Mouse (Mus musculus) limb, embryonic 14.5 days (tissue): Measurements from ENCODE around the gene Abcc6. TPM values are rescaled to one million over a fixed set of nuclear protein-coding genes. Genes with fewer than 3 reads are reported as not detected.
A peak's percentile ranks its signal among the peaks of the same experiment; 100 is the strongest.
"Not testable (repeated sequence)": the region's sequence is repeated elsewhere in the genome, so short reads cannot be mapped to it uniquely, and the experiment has no call there.

Experiments
- ATAC-seq: fragments of 200-750 bp; cut with Nextera tagmentation; 2 replicates; pipeline ENCODE4 v1.8.0; 2017; ENCODE audit warnings: low read depth, moderate number of reproducible peaks, moderate TSS enrichment; ENCODE audit not compliant: low FRiP score
- DNase-seq: peaks from one replicate; pipeline ENCODE4 v3.0.0-alpha.2; 2015; ENCODE audit warnings: low spot score
- H3K27ac ChIP-seq: fragments of 300-500 bp; sonication (generic); replicated peaks from 2 replicates; pipeline ENCODE4 v1.5.1; 2014; ENCODE audit warnings: low read depth, mild to moderate bottlenecking, low read length, moderate library complexity, mixed read lengths
- H3K27me3 ChIP-seq: fragments of 300-500 bp; sonication (generic); 2 replicates; pipeline ENCODE4 v1.6.1; 2014; ENCODE audit warnings: low read length, mixed read lengths; ENCODE audit not compliant: control insufficient read depth, insufficient read depth
- H3K36me3 ChIP-seq: fragments of 300-500 bp; sonication (generic); 2 replicates; pipeline ENCODE4 v1.6.1; 2014; ENCODE audit warnings: mild to moderate bottlenecking, low read length, moderate library complexity, mixed read lengths; ENCODE audit not compliant: control insufficient read depth, insufficient read depth
- H3K4me1 ChIP-seq: fragments of 300-500 bp; sonication (generic); 2 replicates; pipeline ENCODE4 v1.6.1; 2014; ENCODE audit warnings: antibody characterized with exemption, low read length, mixed read lengths; ENCODE audit not compliant: control insufficient read depth, insufficient read depth
- H3K4me2 ChIP-seq: fragments of 300-500 bp; sonication (generic); replicated peaks from 2 replicates; pipeline ENCODE4 v1.6.1; 2014; ENCODE audit warnings: low read depth, mild to moderate bottlenecking, low read length, moderate library complexity; ENCODE audit not compliant: severe bottlenecking
- H3K4me3 ChIP-seq: fragments of 300-500 bp; sonication (generic); replicated peaks from 2 replicates; pipeline ENCODE4 v1.5.1; 2014; ENCODE audit warnings: low read length
- H3K9ac ChIP-seq: fragments of 300-500 bp; sonication (generic); 2 replicates; pipeline ENCODE4 v1.6.1; 2014; ENCODE audit warnings: mild to moderate bottlenecking, low read depth, low read length, moderate library complexity; ENCODE audit not compliant: severe bottlenecking
- H3K9me3 ChIP-seq: fragments of 300-500 bp; sonication (generic); 2 replicates; pipeline ENCODE4 v1.6.1; 2016; ENCODE audit warnings: low read length; ENCODE audit not compliant: control insufficient read depth
- POLR2A ChIP-seq: fragments of 200-500 bp; IDR thresholded peaks from 2 replicates; pipeline ENCODE4 v1.8.0; 2012; ENCODE audit warnings: inconsistent platforms, mild to moderate bottlenecking, moderate library complexity, borderline replicate concordance; ENCODE audit not compliant: insufficient read depth, insufficient read length; ENCODE audit errors: extremely low read depth
- WGBS: fragments of 180-500 bp; shearing (Covaris S2); extraction: QIAGEN DNeasy Blood & Tissue Kit; methylation state at CpG from one replicate; pipeline ENCODE4 v1.1.7; 2014; 5-methylcytosine and 5-hydroxymethylcytosine counted together
- polyA plus RNA-seq, 2 experiments: library from polyadenylated mRNA; depleted of rRNA in 1 of 2; stranded (reverse) in 1 of 2; unstranded in 1 of 2; fragments of >200 nt; fragmentation: Nextera tagmentation in 1 of 2; extraction: Ambion mirVana in 1 of 2; gene quantifications; 2 replicates each; pipeline versions ENCODE4 v1.2.1 to v1.2.3; 2012 to 2014

Gene Abcc6
- polyA plus RNA-seq, 2 experiments, result 0.18 to 1.2 TPM

DNA sequence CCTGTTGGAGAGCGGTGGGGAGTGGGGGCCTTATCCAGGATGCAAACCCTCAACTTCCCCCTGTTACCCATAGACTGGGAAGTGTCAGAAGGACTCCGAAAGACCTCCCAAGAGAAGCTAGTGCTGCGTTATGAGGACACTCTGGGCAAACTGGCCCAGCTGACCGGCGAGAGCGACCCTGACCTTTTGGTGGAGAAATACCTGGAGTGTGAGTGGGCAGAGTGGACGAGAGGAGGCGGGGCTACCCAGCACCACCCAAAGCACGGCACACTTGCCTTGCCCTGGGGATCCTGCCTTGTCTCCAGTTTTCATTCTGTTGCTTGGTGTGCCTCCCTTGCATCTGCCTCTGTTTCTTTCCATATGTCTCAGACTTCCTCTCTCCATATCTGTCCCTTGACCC, 88.1 kb downstream of the Abcc6 start:
- H3K4me2 ChIP-seq, result no peak overlapping the region
- H3K9me3 ChIP-seq, result no peaks in the 10 kb centered on the region
- TF ChIP-seq POLR2A, result no peak
- H3K4me3 ChIP-seq, result no peak overlapping the region
- 84% methylated on average over 9 of the region's 9 CpGs for WGBS
- no peaks in the 10 kb centered on the region for H3K4me1 ChIP-seq
- no peak overlapping the region for H3K9ac ChIP-seq
- no peak overlapping the region for H3K27ac ChIP-seq
- H3K36me3 ChIP-seq, result no peaks in the 10 kb centered on the region
- DNase-seq, result no peak
- ATAC-seq, result no peak
- no peaks in the 10 kb centered on the region for H3K27me3 ChIP-seq

DNA sequence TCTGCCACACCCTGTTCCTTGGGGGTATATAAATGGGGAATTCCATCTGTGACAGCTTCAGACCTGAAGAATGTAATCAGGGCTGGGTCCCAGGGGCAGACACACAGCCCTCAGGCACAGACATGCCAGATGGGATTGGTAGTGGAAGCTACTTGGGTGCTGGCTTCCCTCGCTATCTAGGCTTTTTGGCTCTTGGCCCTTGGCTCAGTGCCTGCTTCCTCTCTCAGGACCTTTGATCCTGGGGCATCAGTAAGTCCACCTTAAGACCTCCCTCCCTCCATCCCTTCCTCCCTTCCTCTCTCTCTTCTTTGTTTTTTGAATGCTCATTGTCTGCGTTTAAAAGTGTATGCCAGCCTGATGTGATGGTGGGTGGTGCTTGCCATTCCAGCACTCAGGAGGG, 90.3 kb downstream of the Abcc6 start:
- 61% methylated on average over 2 of the region's 2 CpGs for WGBS
- H3K4me1 ChIP-seq, result no peaks in the 10 kb centered on the region
- no peaks in the 10 kb centered on the region for H3K9me3 ChIP-seq
- no peaks in the 10 kb centered on the region for H3K36me3 ChIP-seq
- ATAC-seq (no peak), DNase-seq (no peak)
- no peaks in the 10 kb centered on the region for H3K27me3 ChIP-seq
- no peak for TF ChIP-seq POLR2A
- no peak overlapping the region for H3K27ac ChIP-seq
- no peak overlapping the region for H3K4me3 ChIP-seq
- no peak overlapping the region for H3K4me2 ChIP-seq
- H3K9ac ChIP-seq, result no peak overlapping the region

DNA sequence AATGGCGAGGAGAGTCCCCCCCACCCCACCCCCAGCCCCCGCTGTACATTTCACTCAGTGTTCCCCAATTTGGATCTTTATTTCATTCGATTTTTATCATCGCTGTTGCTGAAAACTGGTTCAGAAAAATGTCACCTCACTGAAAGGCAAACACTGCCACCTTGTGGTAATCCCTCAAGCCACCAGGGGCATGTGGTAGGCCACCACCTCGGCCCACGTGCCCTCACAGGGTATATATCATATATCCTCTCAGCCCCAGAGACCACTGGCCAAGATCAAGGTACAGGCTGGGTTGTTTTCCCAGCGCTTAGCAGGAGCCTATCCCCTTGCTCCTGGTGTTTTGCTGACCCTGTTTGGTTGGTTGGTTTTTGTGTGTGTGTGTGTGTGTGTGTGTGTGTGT, 95.0 kb downstream of the Abcc6 start:
- Histone ChIP-seq H3K27ac (no peak overlapping the region), H3K4me1 (no peaks in the 10 kb centered on the region), H3K9me3 (no peaks in the 10 kb centered on the region), H3K27me3 (no peaks in the 10 kb centered on the region), H3K4me3 (no peak overlapping the region), H3K9ac (no peak overlapping the region), H3K4me2 (no peak overlapping the region), H3K36me3 (no peaks in the 10 kb centered on the region)
- no peak for TF ChIP-seq POLR2A
- DNase-seq (peak; percentile 68), ATAC-seq (peak; percentile 63; the same call in 1 of the 2 replicates)
- 30% methylated on average over 7 of the region's 7 CpGs for WGBS

DNA sequence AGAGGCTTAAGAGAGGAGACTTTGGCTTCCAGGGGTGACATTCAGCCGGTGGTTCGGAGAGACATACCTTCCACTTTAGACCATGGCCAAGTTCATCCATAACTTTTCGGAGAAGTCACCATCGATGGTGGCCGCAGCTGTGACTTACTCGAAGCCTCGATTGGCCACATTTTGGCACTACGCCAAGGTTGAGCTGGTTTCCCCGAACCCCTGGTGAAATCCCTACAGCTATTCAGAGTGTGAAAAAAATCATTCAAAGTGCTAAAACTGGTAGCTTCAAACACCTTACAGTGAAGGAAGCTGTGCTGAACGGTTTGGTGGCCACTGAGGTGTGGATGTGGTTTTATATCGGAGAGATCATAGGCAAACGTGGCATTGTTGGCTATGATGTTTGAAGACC, 96.3 kb downstream of the Abcc6 start:
- not testable (repeated sequence) for H3K4me2 ChIP-seq

DNA sequence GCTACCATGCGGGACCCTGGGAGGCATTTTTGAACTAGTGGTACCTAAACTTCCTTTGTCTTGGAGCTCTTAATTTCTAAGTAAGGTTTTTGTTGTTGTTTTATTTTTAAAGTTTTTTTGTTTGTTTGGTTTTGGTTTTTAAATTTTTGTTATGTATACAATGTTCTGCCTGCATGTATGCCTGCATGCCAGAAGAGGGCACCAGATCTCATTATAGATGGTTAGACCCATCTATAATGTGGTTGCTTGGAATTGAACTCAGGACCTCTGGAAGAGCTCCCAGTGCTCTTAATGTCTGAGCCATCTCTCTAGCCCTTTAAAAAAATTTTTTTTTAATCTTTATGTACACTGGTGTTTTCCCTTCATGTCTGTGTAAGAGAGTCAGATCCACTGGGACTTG, 100.4 kb downstream of the Abcc6 start:
- H3K4me1 ChIP-seq, result no peaks in the 10 kb centered on the region
- peaks cover 9% of the 10 kb centered on the region; the same call in 1 of the 2 replicates for H3K27me3 ChIP-seq
- H3K4me3 ChIP-seq, result no peak overlapping the region
- no peak for DNase-seq
- no peaks in the 10 kb centered on the region for H3K9me3 ChIP-seq
- H3K9ac ChIP-seq, result no peak overlapping the region
- WGBS, result 92% methylated on average over 1 of the region's 1 CpGs
- no peaks in the 10 kb centered on the region for H3K36me3 ChIP-seq
- H3K27ac ChIP-seq, result no peak overlapping the region
- ATAC-seq, result no peak
- H3K4me2 ChIP-seq, result no peak overlapping the region
- no peak for TF ChIP-seq POLR2A

More for the DNA sequence above, 96.3 kb downstream of the Abcc6 start:
- H3K4me1 ChIP-seq, H3K27me3 ChIP-seq, H3K36me3 ChIP-seq, ATAC-seq, H3K9ac ChIP-seq, H3K4me3 ChIP-seq, H3K9me3 ChIP-seq, H3K27ac ChIP-seq, DNase-seq: not testable (repeated sequence)
- 87% methylated on average over 12 of the region's 12 CpGs for WGBS
